Mouse (Mus musculus) MEL (cell line): ENCODE data around the gene Msantd1. TPM values are rescaled to one million over a fixed set of nuclear protein-coding genes. Genes with fewer than 3 reads are reported as not detected.

Experiments used
- DNase-seq: peaks from one replicate; pipeline ENCODE4 v3.0.0; 2011; ENCODE audit warnings: low read depth, low spot score
- H3K27ac ChIP-seq: 2 replicates; pipeline ENCODE4 v1.5.1; 2012; ENCODE audit warnings: low read depth, mild to moderate bottlenecking, control low read depth, low read length, moderate library complexity; ENCODE audit not compliant: control insufficient read depth
- H3K27me3 ChIP-seq, 2 experiments: fragments of 150-350 bp in 1 of 2; sonication (generic) in 1 of 2; 2 replicates each; pipeline ENCODE4 v1.6.1; 2012; ENCODE audit warnings: low read length in 2 of 2, mild to moderate bottlenecking in 2 of 2, improper control_type of control experiment in 1 of 2, moderate library complexity in 1 of 2; ENCODE audit not compliant: insufficient read depth in 2 of 2, control insufficient read depth in 1 of 2
- H3K36me3 ChIP-seq, 2 experiments: 2 replicates each; pipeline ENCODE4 v1.6.1; 2012 to 2014; ENCODE audit warnings: low read length in 2 of 2, improper control_type of control experiment in 1 of 2, inconsistent platforms in 1 of 2, mild to moderate bottlenecking in 1 of 2; ENCODE audit not compliant: insufficient read depth in 2 of 2, control insufficient read depth in 1 of 2
- H3K4me1 ChIP-seq, 2 experiments: fragments of 150-350 bp in 1 of 2; sonication (generic) in 1 of 2; 2 replicates each; pipeline ENCODE4 v1.6.1; 2012; ENCODE audit warnings: low read length in 2 of 2, improper control_type of control experiment in 1 of 2, mild to moderate bottlenecking in 1 of 2; ENCODE audit not compliant: insufficient read depth in 2 of 2, control insufficient read depth in 1 of 2
- H3K4me3 ChIP-seq, 2 experiments: fragments of 150-350 bp in 1 of 2; sonication (generic) in 1 of 2; 2 replicates each; pipeline ENCODE4 v1.5.1; 2012; ENCODE audit warnings: low read depth in 2 of 2, low read length in 2 of 2, mild to moderate bottlenecking in 2 of 2, moderate library complexity in 2 of 2, control low read depth in 1 of 2, improper control_type of control experiment in 1 of 2; ENCODE audit not compliant: control insufficient read depth in 1 of 2, insufficient read depth in 1 of 2
- H3K79me2 ChIP-seq: 2 replicates; pipeline ENCODE4 v1.6.1; 2012; ENCODE audit warnings: mild to moderate bottlenecking, low read length, moderate library complexity; ENCODE audit not compliant: control insufficient read depth, poor library complexity, insufficient read depth
- H3K9ac ChIP-seq: 2 replicates; pipeline ENCODE4 v1.6.1; 2012; ENCODE audit warnings: low read depth, mild to moderate bottlenecking, control low read depth, low read length, moderate library complexity; ENCODE audit not compliant: control insufficient read depth, poor library complexity, severe bottlenecking
- H3K9me3 ChIP-seq: fragments of 150-350 bp; sonication (generic); replicated peaks from 2 replicates; pipeline ENCODE4 v1.6.1; 2012; ENCODE audit warnings: mild to moderate bottlenecking, low read length, improper control_type of control experiment, moderate library complexity; ENCODE audit not compliant: insufficient read depth
- BHLHE40 ChIP-seq: IDR thresholded peaks from 2 replicates; pipeline ENCODE4 v1.6.1; 2012; ENCODE audit warnings: low read depth, mild to moderate bottlenecking, inconsistent platforms, low read length, improper control_type of control experiment, borderline replicate concordance
- CHD1 ChIP-seq: IDR thresholded peaks from 2 replicates; pipeline ENCODE4 v1.6.1; 2012; ENCODE audit warnings: low read depth, mild to moderate bottlenecking, inconsistent platforms, low read length, improper control_type of control experiment
- EP300 ChIP-seq, 2 experiments: IDR thresholded peaks; 2 replicates each; pipeline ENCODE4 v1.6.1; 2011; ENCODE audit warnings: improper control_type of control experiment in 2 of 2, low read length in 2 of 2, low read depth in 1 of 2, mild to moderate bottlenecking in 1 of 2
- MAZ ChIP-seq: IDR thresholded peaks from 2 replicates; pipeline ENCODE4 v1.6.1; 2012; ENCODE audit warnings: low read depth, mild to moderate bottlenecking, inconsistent platforms, low read length, improper control_type of control experiment
- MXI1 ChIP-seq: IDR thresholded peaks from 2 replicates; pipeline ENCODE4 v1.6.1; 2011; ENCODE audit warnings: mild to moderate bottlenecking, low read depth, low read length, improper control_type of control experiment
- MYB ChIP-seq: IDR thresholded peaks from 2 replicates; pipeline ENCODE4 v1.6.1; 2011; ENCODE audit warnings: mild to moderate bottlenecking, low read depth, low read length, improper control_type of control experiment
- NELFE ChIP-seq: IDR thresholded peaks from 2 replicates; pipeline ENCODE4 v1.6.1; 2011; ENCODE audit warnings: low read depth, low read length, improper control_type of control experiment
- NRF1 ChIP-seq: IDR thresholded peaks from 2 replicates; pipeline ENCODE4 v1.6.1; 2014; ENCODE audit warnings: low read depth, mild to moderate bottlenecking, inconsistent platforms, low read length, improper control_type of control experiment, moderate library complexity; ENCODE audit not compliant: poor library complexity, insufficient read depth, severe bottlenecking
- POLR2A ChIP-seq, 2 experiments: IDR thresholded peaks; 2 replicates each; pipeline ENCODE4 v1.6.1; 2011 to 2012; ENCODE audit warnings: low read length in 2 of 2, mild to moderate bottlenecking in 2 of 2, control low read depth in 1 of 2, improper control_type of control experiment in 1 of 2, low read depth in 1 of 2, moderate library complexity in 1 of 2; ENCODE audit not compliant: control insufficient read depth in 1 of 2, insufficient read depth in 1 of 2, poor library complexity in 1 of 2
- POLR2AphosphoS2 ChIP-seq: IDR thresholded peaks from 2 replicates; pipeline ENCODE4 v1.6.1; 2011; ENCODE audit warnings: low read length, improper control_type of control experiment
- SMC3 ChIP-seq: IDR thresholded peaks from 2 replicates; pipeline ENCODE4 v1.6.1; 2011; ENCODE audit warnings: low read depth, low read length, improper control_type of control experiment
- TCF12 ChIP-seq: IDR thresholded peaks from 2 replicates; pipeline ENCODE4 v1.6.1; 2014; ENCODE audit warnings: low read depth, mild to moderate bottlenecking, inconsistent platforms, low read length, improper control_type of control experiment, moderate library complexity
- UBTF ChIP-seq: IDR thresholded peaks from 2 replicates; pipeline ENCODE4 v1.6.1; 2012; ENCODE audit warnings: low read depth, mild to moderate bottlenecking, inconsistent platforms, low read length, improper control_type of control experiment, moderate library complexity, borderline replicate concordance; ENCODE audit not compliant: insufficient read depth
- USF2 ChIP-seq, 2 experiments: IDR thresholded peaks; 2 replicates each; pipeline ENCODE4 v1.6.1; 2011 to 2012; ENCODE audit warnings: improper control_type of control experiment in 2 of 2, low read length in 2 of 2, borderline replicate concordance in 1 of 2, inconsistent platforms in 1 of 2, low read depth in 1 of 2, mild to moderate bottlenecking in 1 of 2; ENCODE audit not compliant: insufficient read depth in 1 of 2
- ZC3H11A ChIP-seq: IDR thresholded peaks from 2 replicates; pipeline ENCODE4 v1.6.1; 2012; ENCODE audit warnings: low read depth, mild to moderate bottlenecking, inconsistent platforms, low read length, improper control_type of control experiment
- ZNF384 ChIP-seq: IDR thresholded peaks from 2 replicates; pipeline ENCODE4 v1.6.1; 2012; ENCODE audit warnings: low read depth, mild to moderate bottlenecking, inconsistent platforms, low read length, improper control_type of control experiment
- polyA plus RNA-seq, 2 experiments: library from polyadenylated mRNA; stranded (reverse) in 1 of 2; unstranded in 1 of 2; fragments of >175 nt in 1 of 2; fragments of >200 nt in 1 of 2; gene quantifications; 2 replicates each; pipeline versions ENCODE4 v1.2.1 to v1.2.4; 2012; ENCODE audit warnings: low replicate concordance in 2 of 2, low read depth in 1 of 2; ENCODE audit not compliant: insufficient read length in 2 of 2, insufficient read depth in 1 of 2, missing spikeins in 1 of 2
- total RNA-seq: library from RNA; depleted of rRNA; stranded (reverse); fragments of 300-350 nt; gene quantifications from 2 replicates; pipeline ENCODE4 v1.2.3, GENCODE M21; 2012

Gene Msantd1
- total and polyA plus RNA-seq, 3 experiments: 0.27 to 0.88 TPM; not detected in 1

- Histone ChIP-seq H3K9me3 (no peaks in the 10 kb centered on the region), H3K79me2 (peaks cover 6% of the 10 kb centered on the region), H3K4me1 (peaks cover 16 to 21% of the 10 kb centered on the region in 2 experiments), H3K4me3 (no peak overlapping the region; a peak in 1 of 4 replicates), H3K9ac (no peak overlapping the region; the same call in 1 of the 2 replicates), H3K27ac (no peak overlapping the region), H3K36me3 (peaks cover 0 to 9% of the 10 kb centered on the region in 2 experiments; a peak in 2 of 4 replicates), H3K27me3 (no peaks in the 10 kb centered on the region)
- TF ChIP-seq ZC3H11A (no peak), EP300 (IDR thresholded peaks at IDR 0.05; ENCODE audit: low read depth in 1 of 2, low read length in 2 of 2) (no peak), POLR2A (IDR thresholded peaks at IDR 0.05; ENCODE audit: control insufficient read depth in 1 of 2, insufficient read depth in 1 of 2, low read depth in 1 of 2, low read length in 2 of 2, poor library complexity in 1 of 2) (no peak)
- no peak for DNase-seq
These were observed 42.8 kb downstream of the Msantd1 start for GRCm38 (mm10) chr5:34950486-34951160.

DNA sequence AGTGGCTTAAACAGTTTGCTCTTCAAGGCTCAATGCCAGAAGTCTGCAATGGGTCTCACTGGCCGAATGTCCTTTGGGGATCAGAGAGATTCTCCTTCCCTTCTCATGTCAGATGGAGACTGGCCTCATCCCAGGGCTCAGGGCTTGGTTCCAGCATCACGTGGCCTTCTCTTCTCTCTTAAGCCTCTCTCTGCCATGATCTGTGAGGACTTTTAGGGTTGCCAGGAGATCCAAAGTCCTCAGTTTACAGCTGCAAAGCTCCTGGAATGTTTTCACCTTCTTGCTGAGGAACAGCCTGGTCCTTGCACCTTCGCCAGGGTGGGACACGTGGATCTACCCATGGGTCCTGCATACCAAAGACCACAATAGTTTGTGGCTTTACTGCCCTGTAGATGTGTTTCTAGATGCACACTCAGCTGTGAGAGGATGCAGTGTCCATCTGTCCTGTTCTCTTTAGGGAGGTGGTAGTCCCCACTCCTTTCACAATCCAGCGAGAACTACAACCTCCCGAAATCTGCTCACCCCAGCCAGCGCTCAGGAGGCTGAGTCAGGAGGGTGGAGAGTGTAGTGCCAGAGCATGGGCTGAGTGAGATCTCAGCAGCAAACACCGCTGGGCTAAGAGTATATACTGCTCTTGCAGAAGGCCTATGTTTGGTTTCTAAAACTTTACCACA, 43.5 kb downstream of the Msantd1 start:
- TF ChIP-seq ZNF384 (no peak), UBTF (no peak), NRF1 (no peak), NELFE (no peak), MXI1 (no peak), USF2 (IDR thresholded peaks at IDR 0.05; ENCODE audit: borderline replicate concordance in 1 of 2, insufficient read depth in 1 of 2, low read depth in 1 of 2, low read length in 2 of 2) (no peak), TCF12 (no peak), BHLHE40 (no peak), POLR2AphosphoS2 (no peak), MAZ (no peak), CHD1 (no peak), MYB (no peak), SMC3 (no peak)
- no peaks in the 10 kb centered on the region for H3K27me3 ChIP-seq
- no peaks in the 10 kb centered on the region for H3K9me3 ChIP-seq
- H3K4me1 ChIP-seq: peaks cover 22 to 26% of the 10 kb centered on the region in 2 experiments
- no peak for DNase-seq
- H3K79me2 ChIP-seq: peaks cover 6% of the 10 kb centered on the region
- H3K27ac ChIP-seq: no peak overlapping the region
- peaks cover 0 to 15% of the 10 kb centered on the region in 2 experiments; a peak in 2 of 4 replicates for H3K36me3 ChIP-seq
- no peak overlapping the region for H3K9ac ChIP-seq
- H3K4me3 ChIP-seq: no peak overlapping the region
